Mouse (Mus musculus): ENCODE data around the gene Stxbp1. TPM values are rescaled to one million over a fixed set of nuclear protein-coding genes. Genes with fewer than 3 reads are reported as not detected.

Gene Stxbp1
- polyA plus RNA-seq, 1 experiment from 2014 or later: 19.6 TPM

DNA sequence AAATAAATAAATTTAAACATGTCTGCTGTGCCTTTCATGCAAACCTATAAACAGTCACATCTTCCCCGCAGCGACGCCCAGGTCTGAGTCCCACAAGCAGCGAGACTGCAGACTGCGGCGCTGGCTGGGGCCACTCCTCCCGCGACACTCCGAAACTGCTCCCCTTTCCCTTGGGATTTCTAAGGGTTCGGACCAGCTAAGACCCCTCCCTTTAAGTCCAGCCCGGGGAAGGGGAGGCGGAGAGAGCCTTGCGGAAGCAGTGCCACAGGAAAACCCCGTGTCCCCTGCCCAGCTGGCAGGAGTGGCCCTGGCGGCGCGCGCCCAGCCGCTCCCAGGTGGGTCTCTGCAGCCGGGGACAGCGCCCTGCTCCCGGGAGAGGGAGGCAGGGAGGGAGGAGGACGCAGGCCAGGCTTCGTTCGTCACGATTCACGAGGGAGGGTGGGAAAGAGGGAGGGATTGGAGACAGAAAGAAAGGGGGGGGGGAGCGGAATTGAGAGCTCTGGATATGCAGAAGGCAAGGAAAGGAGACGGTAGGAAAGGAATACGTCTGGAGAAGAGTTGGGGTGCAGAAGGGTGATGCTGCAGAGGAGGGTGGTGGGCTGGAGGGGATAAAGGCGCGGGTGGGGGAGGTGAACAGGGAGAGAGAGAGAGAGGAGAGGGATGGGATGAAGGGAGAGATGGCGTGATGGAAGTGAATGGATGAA is 792 bp downstream of the Stxbp1 start:
- H3K9ac ChIP-seq (replicated peaks; ENCODE audit: low read length): peak overlapping the region; percentile 76
- ATAC-seq (ENCODE audit: low FRiP score, low TSS enrichment): peak; percentile 52
- WGBS: under 1% methylated on average over 32 of the region's 33 CpGs
- peak overlapping the region; percentile 92 for H3K4me2 ChIP-seq (replicated peaks; ENCODE audit: low read depth, low read length)
- no peaks in the 10 kb centered on the region for H3K36me3 ChIP-seq (ENCODE audit: insufficient read depth, low read length)
- no peaks in the 10 kb centered on the region for H3K9me3 ChIP-seq (ENCODE audit: low read length)
- peaks cover 3% of the 10 kb centered on the region; the same call in 1 of the 2 replicates for H3K27me3 ChIP-seq (ENCODE audit: insufficient read depth, low read length)
- peak overlapping the region; percentile 81 for H3K27ac ChIP-seq (ENCODE audit: low read length)
- 0 out of 2 replicates have a peak, but pooled peaks cover 3% of the 10 kb centered on the region for H3K4me1 ChIP-seq (ENCODE audit: insufficient read depth, low read length)
- peak overlapping the region; percentile 77 for H3K4me3 ChIP-seq (ENCODE audit: low read length)

DNA sequence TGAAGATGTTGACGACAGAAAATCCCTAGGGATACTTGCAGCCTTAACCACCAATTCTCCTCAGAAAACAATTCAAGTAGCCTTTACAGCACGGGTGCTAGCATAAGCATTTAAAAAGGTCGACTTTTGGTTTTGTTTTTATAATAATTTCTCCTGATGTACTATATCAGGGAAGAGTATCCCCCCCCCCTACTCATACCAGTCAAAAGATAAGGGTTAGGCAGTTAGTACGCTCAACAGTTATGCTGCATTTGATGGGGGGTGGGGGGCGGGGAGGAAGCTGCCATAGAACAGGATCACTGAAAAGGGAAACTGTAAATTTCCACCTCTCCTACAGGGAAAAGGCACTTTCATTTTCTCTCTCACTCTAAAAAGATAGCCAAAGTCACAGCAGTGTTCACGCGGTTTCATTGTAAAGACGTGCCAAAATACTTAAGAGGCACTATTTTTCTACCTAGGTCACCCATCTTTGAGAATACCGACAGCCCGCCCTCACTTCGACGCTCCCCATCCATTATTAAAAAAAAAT is 1.4 kb downstream of the Stxbp1 start:
- peak overlapping the region; percentile 92 for H3K4me2 ChIP-seq (replicated peaks; ENCODE audit: low read depth, low read length)
- H3K9me3 ChIP-seq (ENCODE audit: low read length): no peaks in the 10 kb centered on the region
- H3K27me3 ChIP-seq (ENCODE audit: insufficient read depth, low read length): peaks cover 3% of the 10 kb centered on the region; the same call in 1 of the 2 replicates
- 5% methylated on average over 12 of the region's 12 CpGs for WGBS
- H3K9ac ChIP-seq (replicated peaks; ENCODE audit: low read length): peak overlapping the region; percentile 76
- 0 out of 2 replicates have a peak, but pooled peaks cover 3% of the 10 kb centered on the region for H3K4me1 ChIP-seq (ENCODE audit: insufficient read depth, low read length)
- H3K36me3 ChIP-seq (ENCODE audit: insufficient read depth, low read length): no peaks in the 10 kb centered on the region
- ATAC-seq (ENCODE audit: low FRiP score, low TSS enrichment): no peak
- peak overlapping the region; percentile 81 for H3K27ac ChIP-seq (ENCODE audit: low read length)
- H3K4me3 ChIP-seq (ENCODE audit: low read length): peak overlapping the region; percentile 77

DNA sequence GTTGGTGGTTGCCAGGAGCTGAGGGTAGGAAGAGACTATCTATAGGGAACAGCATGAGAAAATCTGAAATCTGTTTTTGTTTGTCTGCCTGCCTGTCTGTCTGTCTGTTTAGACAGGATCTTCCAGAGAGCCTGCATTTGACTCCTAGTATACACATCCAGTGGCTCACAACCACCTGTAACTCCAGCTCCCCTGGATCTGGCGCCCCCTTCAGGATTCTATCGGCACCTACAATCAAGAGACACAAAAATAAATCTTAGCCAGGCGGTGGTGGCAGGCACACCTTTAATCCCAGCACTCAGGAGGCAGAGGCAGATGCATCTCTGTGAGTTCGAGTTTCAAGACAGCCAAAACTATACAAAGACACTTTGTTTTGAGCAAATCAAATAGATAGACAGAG is 4.5 kb downstream of the Stxbp1 start:
- Histone ChIP-seq H3K27ac (ENCODE audit: low read length) (no peak overlapping the region), H3K36me3 (ENCODE audit: insufficient read depth, low read length) (no peaks in the 10 kb centered on the region)
- WGBS: 53% methylated on average over 4 of the region's 4 CpGs

DNA sequence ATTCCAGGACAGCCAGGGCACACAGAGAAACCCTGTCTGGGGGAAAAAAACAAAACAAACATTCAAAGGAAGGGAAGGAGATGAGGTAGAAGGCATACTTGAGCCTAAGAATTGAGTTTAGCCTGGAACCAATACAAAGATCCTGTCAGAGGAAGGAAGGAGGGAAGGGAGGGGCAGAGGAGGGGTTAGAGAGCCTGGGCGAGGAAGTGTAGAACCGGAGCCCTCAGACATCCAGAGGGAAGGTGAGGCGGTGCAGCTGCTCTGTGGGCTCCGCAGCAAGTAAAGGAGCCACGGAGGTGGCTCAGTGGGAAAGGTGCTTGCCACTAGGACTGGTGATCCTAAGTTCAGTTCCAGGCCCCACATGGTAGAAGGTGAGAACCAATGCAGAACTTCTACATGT is 5.9 kb downstream of the Stxbp1 start:
- H3K4me3 ChIP-seq (ENCODE audit: low read length): no peak overlapping the region
- H3K9me3 ChIP-seq (ENCODE audit: low read length): no peaks in the 10 kb centered on the region
- no peak overlapping the region for H3K27ac ChIP-seq (ENCODE audit: low read length)
- H3K9ac ChIP-seq (replicated peaks; ENCODE audit: low read length): no peak overlapping the region
- 49% methylated on average over 5 of the region's 5 CpGs for WGBS
- no peaks in the 10 kb centered on the region for H3K36me3 ChIP-seq (ENCODE audit: insufficient read depth, low read length)
- ATAC-seq (ENCODE audit: low FRiP score, low TSS enrichment): no peak
- peaks cover 3% of the 10 kb centered on the region; the same call in 1 of the 2 replicates for H3K27me3 ChIP-seq (ENCODE audit: insufficient read depth, low read length)
- peaks cover 7% of the 10 kb centered on the region; the same call in 1 of the 2 replicates for H3K4me1 ChIP-seq (ENCODE audit: insufficient read depth, low read length)
- no peak overlapping the region for H3K4me2 ChIP-seq (replicated peaks; ENCODE audit: low read depth, low read length)

More for the DNA sequence above, 4.5 kb downstream of the Stxbp1 start:
- Histone ChIP-seq H3K9me3 (ENCODE audit: low read length) (no peaks in the 10 kb centered on the region), H3K4me1 (ENCODE audit: insufficient read depth, low read length) (peaks cover 11% of the 10 kb centered on the region; the same call in 1 of the 2 replicates), H3K27me3 (ENCODE audit: insufficient read depth, low read length) (peaks cover 3% of the 10 kb centered on the region; the same call in 1 of the 2 replicates), H3K4me2 (replicated peaks; ENCODE audit: low read depth, low read length) (no peak overlapping the region), H3K9ac (replicated peaks; ENCODE audit: low read length) (no peak overlapping the region), H3K4me3 (ENCODE audit: low read length) (no peak overlapping the region)
- ATAC-seq (ENCODE audit: low FRiP score, low TSS enrichment): no peak

DNA sequence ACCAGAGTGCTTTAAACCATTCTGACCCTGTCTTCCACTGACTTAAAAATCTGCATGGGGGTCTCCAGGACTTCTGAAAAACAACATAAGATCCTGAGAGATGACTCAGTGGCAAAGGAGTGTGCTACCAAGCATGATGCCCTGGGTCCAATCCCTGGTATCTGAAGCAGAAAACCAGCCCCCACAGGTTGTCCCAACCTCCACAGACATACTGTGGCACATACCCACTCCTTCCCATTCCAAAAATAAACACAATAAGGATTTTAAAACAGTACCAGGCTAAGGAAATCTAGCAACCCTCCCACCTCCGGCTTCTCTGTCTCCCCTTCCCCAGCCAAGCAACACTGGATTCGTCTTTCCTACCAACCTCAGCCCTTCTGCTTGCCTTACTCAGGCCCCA is 7.8 kb downstream of the Stxbp1 start:
- no peaks in the 10 kb centered on the region for H3K36me3 ChIP-seq (ENCODE audit: insufficient read depth, low read length)
- H3K9ac ChIP-seq (replicated peaks; ENCODE audit: low read length): no peak overlapping the region; the same call in 1 of the 2 replicates
- H3K4me3 ChIP-seq (ENCODE audit: low read length): no peak overlapping the region
- no peak for ATAC-seq (ENCODE audit: low FRiP score, low TSS enrichment)
- WGBS: 76% methylated on average over 2 of the region's 2 CpGs
- peaks cover 16% of the 10 kb centered on the region for H3K4me1 ChIP-seq (ENCODE audit: insufficient read depth, low read length)
- H3K9me3 ChIP-seq (ENCODE audit: low read length): no peaks in the 10 kb centered on the region
- H3K4me2 ChIP-seq (replicated peaks; ENCODE audit: low read depth, low read length): no peak overlapping the region
- no peak overlapping the region for H3K27ac ChIP-seq (ENCODE audit: low read length)
- no peaks in the 10 kb centered on the region for H3K27me3 ChIP-seq (ENCODE audit: insufficient read depth, low read length)

- Histone ChIP-seq H3K27me3 (ENCODE audit: insufficient read depth, low read length) (no peaks in the 10 kb centered on the region), H3K4me3 (ENCODE audit: low read length) (no peak overlapping the region), H3K9me3 (ENCODE audit: low read length) (no peaks in the 10 kb centered on the region), H3K27ac (ENCODE audit: low read length) (no peak overlapping the region), H3K9ac (replicated peaks; ENCODE audit: low read length) (no peak overlapping the region), H3K4me1 (ENCODE audit: insufficient read depth, low read length) (peaks cover 24% of the 10 kb centered on the region), H3K4me2 (replicated peaks; ENCODE audit: low read depth, low read length) (no peak overlapping the region), H3K36me3 (ENCODE audit: insufficient read depth, low read length) (no peaks in the 10 kb centered on the region)
- ATAC-seq (ENCODE audit: low FRiP score, low TSS enrichment): no peak
- WGBS: 62% methylated on average over 9 of the region's 9 CpGs
These were observed 8.7 kb downstream of the Stxbp1 start for GRCm38 (mm10) chr2:32838147-32838884.

DNA sequence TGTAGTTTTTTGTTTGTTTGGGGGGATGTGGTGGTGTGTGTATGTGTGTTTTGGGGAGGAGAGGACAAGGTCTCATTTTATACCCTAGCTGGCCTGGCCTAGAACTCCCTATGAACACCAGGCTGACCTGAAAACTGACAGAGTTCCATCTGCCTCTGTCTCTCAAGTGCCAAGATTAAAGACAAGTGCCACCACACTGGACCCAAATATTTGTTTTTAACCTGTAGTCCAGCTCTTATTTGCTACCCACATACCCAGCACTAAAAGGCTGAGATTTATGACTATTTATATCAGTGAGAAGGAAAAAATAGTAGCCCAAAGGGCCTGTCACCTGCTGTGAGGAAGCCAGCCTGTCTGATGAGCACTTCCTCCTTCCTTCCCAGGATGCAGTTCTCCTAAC is 11.5 kb downstream of the Stxbp1 start:
- Histone ChIP-seq H3K27me3 (ENCODE audit: insufficient read depth, low read length) (no peaks in the 10 kb centered on the region), H3K4me3 (ENCODE audit: low read length) (no peak overlapping the region), H3K4me2 (replicated peaks; ENCODE audit: low read depth, low read length) (no peak overlapping the region), H3K9ac (replicated peaks; ENCODE audit: low read length) (no peak overlapping the region), H3K9me3 (ENCODE audit: low read length) (no peaks in the 10 kb centered on the region), H3K4me1 (ENCODE audit: insufficient read depth, low read length) (peaks cover 24% of the 10 kb centered on the region), H3K27ac (ENCODE audit: low read length) (no peak overlapping the region), H3K36me3 (ENCODE audit: insufficient read depth, low read length) (no peaks in the 10 kb centered on the region)
- no peak for ATAC-seq (ENCODE audit: low FRiP score, low TSS enrichment)

DNA sequence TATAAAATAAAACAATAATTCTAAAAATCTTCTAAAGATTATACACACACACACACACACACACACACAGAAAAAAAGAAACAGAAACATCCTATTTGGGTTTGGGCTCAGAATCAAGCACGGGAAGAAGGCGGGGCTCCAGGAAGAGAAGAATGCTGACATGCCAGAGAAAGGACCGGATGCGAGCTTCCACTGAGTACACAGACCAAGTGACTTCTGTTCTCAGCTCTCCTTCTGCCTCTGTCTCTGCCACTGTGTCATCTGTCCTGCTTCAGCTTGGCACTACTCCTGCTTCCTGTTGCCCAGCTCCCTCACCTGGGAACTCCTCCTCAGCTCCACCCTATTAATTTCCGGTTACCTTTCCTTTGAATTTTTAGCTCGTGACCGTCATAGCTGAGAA is 12.5 kb downstream of the Stxbp1 start:
- 0 out of 2 replicates have a peak, but pooled peaks have one; percentile 46 for ATAC-seq (ENCODE audit: low FRiP score, low TSS enrichment)
- Histone ChIP-seq H3K4me1 (ENCODE audit: insufficient read depth, low read length) (peaks cover 24% of the 10 kb centered on the region), H3K27me3 (ENCODE audit: insufficient read depth, low read length) (no peaks in the 10 kb centered on the region), H3K4me3 (ENCODE audit: low read length) (no peak overlapping the region), H3K36me3 (ENCODE audit: insufficient read depth, low read length) (no peaks in the 10 kb centered on the region), H3K4me2 (replicated peaks; ENCODE audit: low read depth, low read length) (peak overlapping the region; percentile 17), H3K9me3 (ENCODE audit: low read length) (no peaks in the 10 kb centered on the region), H3K9ac (replicated peaks; ENCODE audit: low read length) (peak overlapping the region; percentile 39; the same call in 1 of the 2 replicates), H3K27ac (ENCODE audit: low read length) (peak overlapping the region; percentile 91)
- 48% methylated on average over 7 of the region's 7 CpGs for WGBS

- Histone ChIP-seq H3K27ac (ENCODE audit: low read length) (no peak overlapping the region), H3K9me3 (ENCODE audit: low read length) (no peaks in the 10 kb centered on the region), H3K27me3 (ENCODE audit: insufficient read depth, low read length) (no peaks in the 10 kb centered on the region), H3K4me3 (ENCODE audit: low read length) (no peak overlapping the region), H3K9ac (replicated peaks; ENCODE audit: low read length) (no peak overlapping the region), H3K4me2 (replicated peaks; ENCODE audit: low read depth, low read length) (no peak overlapping the region), H3K36me3 (ENCODE audit: insufficient read depth, low read length) (no peaks in the 10 kb centered on the region), H3K4me1 (ENCODE audit: insufficient read depth, low read length) (peaks cover 11% of the 10 kb centered on the region)
- no peak for ATAC-seq (ENCODE audit: low FRiP score, low TSS enrichment)
- 83% methylated on average over 11 of the region's 11 CpGs for WGBS
These were observed 17.9 kb downstream of the Stxbp1 start for GRCm38 (mm10) chr2:32828979-32829676.

Measured in kidney, embryonic 16.5 days (tissue).